Mouse (Mus musculus): ENCODE results near the gene Ttc29.

Ttc29 gene

DNA sequence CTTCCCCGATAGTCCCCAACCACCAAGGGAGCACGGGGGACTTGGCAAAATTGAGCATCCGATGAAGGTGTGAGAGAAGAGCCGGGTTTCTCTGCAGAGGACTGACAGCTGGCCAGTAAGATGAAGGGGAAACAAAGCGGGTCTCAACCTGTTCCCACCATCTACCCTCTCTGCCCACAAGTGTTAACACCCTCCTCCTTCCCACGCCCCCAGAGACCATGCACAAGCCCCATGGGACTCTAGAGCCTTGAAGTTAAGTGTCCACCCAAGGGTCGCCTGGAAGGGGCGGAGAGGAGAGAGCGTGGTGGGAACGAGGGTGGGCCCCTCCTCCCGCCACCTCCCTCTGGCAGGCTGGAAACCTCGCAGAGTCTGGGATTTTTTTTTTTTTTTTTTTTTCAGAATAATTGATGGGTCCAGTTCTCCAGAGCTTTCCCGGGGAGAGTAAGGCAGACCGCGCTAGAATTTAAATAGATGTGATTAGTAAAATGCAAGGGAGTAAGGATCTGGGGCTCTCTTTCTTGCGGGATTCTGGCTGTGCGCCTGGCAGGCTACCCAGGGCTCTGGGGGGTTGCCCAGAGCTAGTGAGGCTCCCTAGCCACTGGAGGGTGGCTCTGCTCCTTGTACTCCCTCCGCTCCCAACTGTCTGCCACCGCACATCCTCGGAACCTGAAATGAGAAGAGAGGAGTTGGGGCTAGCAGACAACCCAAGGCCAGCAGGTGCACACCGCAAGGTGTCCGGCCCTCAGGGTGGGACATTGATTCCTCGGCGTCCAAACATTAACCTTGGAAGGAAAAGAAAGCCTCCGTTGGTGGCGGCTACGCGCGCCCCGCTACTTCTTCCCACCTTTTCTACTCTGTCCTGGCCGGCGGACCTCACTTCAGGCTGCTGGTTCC lies 214.0 kb downstream of the Ttc29 start:
- no peak for DNase-seq

DNA sequence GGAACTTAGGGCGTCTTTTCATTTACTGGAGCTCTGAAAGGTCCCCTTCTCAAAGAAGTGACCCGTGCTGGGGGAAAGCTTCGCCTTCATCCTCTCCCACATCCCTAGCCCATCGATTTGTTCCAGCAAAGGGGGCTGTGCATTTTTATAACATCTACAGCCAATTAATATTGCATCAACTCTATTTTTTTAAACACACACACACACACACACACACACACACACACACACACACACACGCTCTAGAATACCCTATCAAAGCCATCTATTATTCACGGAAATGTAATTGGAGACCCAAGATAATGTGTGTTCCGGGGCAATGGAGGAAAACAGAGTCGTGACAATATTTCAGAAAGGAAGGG lies 214.7 kb downstream of the Ttc29 start:
- no peak for DNase-seq

DNA sequence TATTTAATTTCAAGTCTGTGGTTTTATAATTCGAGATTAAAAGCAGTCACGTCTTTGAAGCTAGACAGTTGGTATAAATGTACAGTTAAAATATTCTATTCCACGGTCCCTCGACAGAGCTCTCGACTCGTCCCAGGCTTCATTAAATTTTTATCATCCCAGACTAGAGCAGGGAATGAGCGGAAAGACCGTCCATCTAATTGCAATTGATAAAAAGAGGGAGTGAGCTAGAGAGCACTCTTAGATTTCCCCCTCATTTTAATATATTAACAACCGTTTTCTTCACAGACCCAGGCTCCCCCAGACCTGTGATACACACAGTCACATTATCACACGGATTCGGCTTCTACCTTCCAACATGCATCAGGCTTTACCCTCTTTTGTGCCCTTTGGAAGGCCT lies 215.1 kb downstream of the Ttc29 start:
- DNase-seq, result no peak

DNA sequence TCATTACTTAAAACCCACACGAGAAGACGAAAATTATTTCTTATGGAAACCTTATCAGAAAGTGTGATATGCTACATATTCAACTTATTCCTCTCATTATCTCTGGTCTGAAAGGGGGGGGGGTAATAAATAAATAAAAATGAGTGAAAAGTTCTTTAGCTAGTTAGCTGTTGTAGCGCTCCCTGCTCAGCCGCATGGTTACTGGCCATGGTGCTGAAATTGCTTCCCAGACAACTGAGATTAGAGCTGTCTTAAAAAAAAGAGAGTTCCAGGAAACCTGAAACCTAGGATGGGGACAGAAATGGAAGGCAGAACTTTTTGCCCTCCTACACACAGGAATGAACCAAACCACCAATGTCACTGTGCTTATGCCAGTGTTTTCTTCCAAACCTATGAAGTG lies 218.3 kb downstream of the Ttc29 start:
- peak; percentile 24 for DNase-seq

DNA sequence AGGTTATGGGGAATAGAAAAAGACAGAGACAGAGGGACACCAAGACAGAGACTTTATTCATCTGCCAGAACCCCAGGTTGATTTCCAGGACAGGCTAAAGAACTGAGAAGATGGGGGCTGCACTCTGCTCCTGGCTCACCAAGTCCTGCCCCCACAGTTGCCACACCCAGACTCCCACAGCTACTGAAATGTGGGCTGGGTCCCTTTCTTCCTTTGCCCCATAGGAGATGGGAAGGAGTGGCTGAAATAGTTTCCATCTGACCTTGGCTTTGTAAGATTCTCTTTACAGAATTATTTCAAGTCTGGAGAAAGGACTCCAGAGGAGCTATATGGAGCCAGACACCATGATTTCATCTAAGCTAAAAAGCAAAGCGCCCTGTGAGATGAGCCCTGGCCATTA lies 219.4 kb downstream of the Ttc29 start:
- no peak for DNase-seq

DNA sequence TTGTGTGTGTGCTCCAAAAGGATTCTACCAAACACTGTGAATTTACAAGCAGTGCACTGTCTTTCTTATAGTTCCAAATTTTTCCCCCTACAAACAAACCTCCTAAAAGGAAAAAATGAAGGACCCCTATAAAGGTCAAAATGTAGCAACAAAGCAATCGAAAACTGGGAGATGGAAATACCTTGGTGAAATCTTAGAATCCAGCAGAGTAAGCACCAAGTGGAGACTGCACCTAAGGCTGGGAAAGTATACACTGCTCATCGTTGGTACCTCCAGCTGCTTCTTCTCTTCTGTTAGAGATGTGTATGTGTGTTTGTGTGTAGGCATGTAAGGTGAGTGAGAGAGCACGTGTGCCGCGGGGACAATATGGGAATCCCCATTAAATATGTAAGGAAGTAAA lies 220.2 kb downstream of the Ttc29 start:
- no peak for DNase-seq

DNA sequence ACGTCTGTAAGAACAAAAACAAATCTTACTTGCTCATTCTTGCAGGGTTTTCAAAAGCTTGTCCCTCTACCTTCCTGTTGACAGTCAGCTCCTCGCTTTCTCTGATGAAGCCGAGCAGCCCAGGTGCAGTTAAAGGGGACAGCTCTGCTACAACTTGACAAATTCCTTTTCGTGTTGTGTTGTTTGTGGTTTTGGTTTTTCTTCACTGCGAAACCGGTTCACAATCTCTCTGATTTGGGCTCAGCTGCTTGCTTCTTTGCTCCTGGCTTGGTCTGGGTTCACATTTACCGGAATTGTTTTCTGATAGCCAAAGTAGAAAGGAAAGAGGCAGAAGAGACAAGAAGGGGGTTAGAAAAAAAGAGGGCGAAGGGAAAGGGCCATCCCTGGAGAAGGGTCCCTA lies 221.2 kb downstream of the Ttc29 start:
- DNase-seq, result no peak

GRCm38 (mm10) chr8:78434823-78435623 lies 221.9 kb downstream of the Ttc29 start:
- DNase-seq, result no peak

DNA sequence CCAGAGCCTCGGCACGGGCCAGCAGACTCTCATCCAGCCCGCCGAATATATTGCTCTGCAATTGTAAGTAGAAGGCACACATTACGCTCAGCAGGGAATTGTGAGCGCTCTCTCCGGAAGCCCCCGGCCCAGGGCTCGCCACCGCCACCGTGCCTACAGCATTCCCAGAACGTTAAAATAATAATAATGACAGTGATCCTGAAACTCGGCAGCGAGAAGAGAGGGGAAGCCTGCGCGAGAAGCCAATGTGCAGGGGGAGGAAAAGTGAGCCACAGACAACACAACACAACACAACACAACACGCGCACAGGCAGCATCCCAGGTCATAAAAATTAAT lies 222.5 kb downstream of the Ttc29 start:
- DNase-seq, result no peak

GRCm38 (mm10) chr8:78436071-78436651 lies 223.1 kb downstream of the Ttc29 start, which contains the start of gene Pou4f2:
Gene Pou4f2 (minus strand): TSS chr8:78436645.
- no peak for DNase-seq

DNA sequence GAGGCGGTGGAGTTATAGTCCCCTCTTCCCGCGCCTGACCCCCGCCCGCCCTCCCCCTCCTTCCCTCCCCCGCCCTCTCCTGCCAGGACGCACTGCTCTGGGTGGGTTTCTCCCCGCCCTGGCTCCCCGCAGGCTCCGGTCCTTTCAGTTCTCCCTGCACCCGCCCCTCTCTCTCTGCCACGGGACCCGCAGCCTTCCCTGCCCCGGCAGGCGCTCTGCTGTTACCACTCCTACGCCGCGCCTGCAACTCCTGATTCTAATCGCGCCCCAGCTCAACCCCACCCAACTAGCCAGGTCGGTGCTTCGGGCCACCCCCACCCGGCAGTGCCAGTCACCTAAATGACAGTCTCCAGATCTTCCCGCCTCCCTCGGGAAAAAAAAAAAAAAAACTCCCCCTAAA lies 223.6 kb downstream of the Ttc29 start:
- DNase-seq, result no peak

DNA sequence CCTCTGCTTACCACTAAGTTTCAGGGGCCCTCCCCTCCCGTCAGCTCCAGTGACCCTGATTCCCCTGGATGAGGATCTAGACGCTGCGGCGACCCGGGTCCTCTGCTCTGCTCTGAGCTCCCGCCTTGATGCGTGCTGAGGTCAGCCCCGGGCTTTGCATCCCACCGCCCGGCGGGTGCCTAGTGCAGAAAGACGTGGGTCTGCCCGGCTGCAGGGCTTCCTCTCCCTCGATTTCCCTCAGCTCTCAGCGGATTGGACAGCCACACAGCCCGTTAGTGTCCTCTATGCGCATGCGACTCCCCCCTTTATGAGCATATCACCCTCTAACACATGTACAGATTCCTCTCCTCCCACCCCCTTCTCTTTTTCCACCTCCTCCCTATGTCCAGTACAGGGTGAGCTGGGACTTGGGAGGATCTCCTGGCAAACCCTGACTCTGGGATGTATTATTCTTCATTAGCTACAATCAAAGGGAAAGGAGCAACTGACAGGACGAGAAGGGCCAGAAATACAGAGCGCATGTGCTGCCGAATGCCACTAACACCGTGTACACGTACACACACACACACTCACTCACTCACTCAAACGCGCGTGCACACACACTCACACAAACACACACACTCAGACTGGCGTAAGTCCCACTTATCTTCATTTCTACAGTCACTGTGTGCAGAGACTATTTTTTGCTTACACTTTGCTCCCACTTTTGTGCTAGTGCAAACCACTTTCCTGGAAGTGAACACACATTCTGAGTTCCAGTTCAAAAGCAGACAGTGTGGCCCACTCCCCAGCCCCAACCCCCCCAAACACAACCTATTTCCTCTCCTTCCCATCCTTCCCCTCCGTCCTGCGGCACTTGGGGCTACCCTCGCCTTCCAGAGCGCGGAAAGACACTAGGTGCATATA lies 224.3 kb downstream of the Ttc29 start:
- DNase-seq, result no peak

GRCm38 (mm10) chr8:78438121-78438520 lies 225.0 kb downstream of the Ttc29 start:
- peak; percentile 5 for DNase-seq

GRCm38 (mm10) chr8:78442781-78443180 lies 229.7 kb downstream of the Ttc29 start:
- no peak for DNase-seq

Measured in kidney, adult 9 months (tissue).